Mouse (Mus musculus): Measurements from ENCODE around the gene Osbpl3. TPM values are rescaled to one million over a fixed set of nuclear protein-coding genes. Genes with fewer than 3 reads are reported as not detected.

Gene Osbpl3
- total RNA-seq, 1 experiment: 9.9 TPM

GRCm38 (mm10) chr6:50483426-50483825 is 27.4 kb upstream of the Osbpl3 start:
- Histone ChIP-seq H3K4me1 (ENCODE audit: control insufficient read depth in 2 of 2, insufficient read depth in 2 of 2, low read length in 2 of 2, poor library complexity in 1 of 2) (no peaks in the 10 kb centered on the region), H3K9me3 (ENCODE audit: control insufficient read depth, insufficient read depth, low read depth, low read length) (no peaks in the 10 kb centered on the region), H3K27ac (ENCODE audit: insufficient read depth, low read depth, low read length, poor library complexity, severe bottlenecking) (no peak overlapping the region), H3K36me3 (ENCODE audit: control insufficient read depth, insufficient read depth, low read length, poor library complexity, severe bottlenecking) (no peaks in the 10 kb centered on the region), H3K4me3 (ENCODE audit: insufficient read depth in 1 of 2, low read depth in 1 of 2, low read length in 2 of 2, poor library complexity in 1 of 2, severe bottlenecking in 1 of 2) (no peak overlapping the region), H3K9ac (ENCODE audit: insufficient read depth, low read depth, low read length, poor library complexity, severe bottlenecking) (no peak overlapping the region)
- in situ Hi-C loops (cut with MboI; ENCODE audit: low sequenced_read_pairs in 2 of 2, unreplicated experiment in 2 of 2): no loop called here
- no peak for DNase-seq (ENCODE audit: low read depth, low spot score)
- TF ChIP-seq HCFC1 (IDR thresholded peaks at IDR 0.05; ENCODE audit: borderline replicate concordance, insufficient read depth, low read length): no peak
- TF ChIP-seq ZC3H11A (IDR thresholded peaks at IDR 0.05; ENCODE audit: borderline replicate concordance, low read depth, low read length): no peak
- no peak for TF ChIP-seq CHD2 (IDR thresholded peaks at IDR 0.05; ENCODE audit: low read depth, low read length)
- no peak for TF ChIP-seq ZNF384 (IDR thresholded peaks at IDR 0.05; ENCODE audit: low read depth, low read length)
- no peak for TF ChIP-seq MAFK (IDR thresholded peaks at IDR 0.05; ENCODE audit: insufficient read depth, low read depth, low read length)

GRCm38 (mm10) chr6:50481460-50481859 is 25.5 kb upstream of the Osbpl3 start:
- Histone ChIP-seq H3K9ac (ENCODE audit: insufficient read depth, low read depth, low read length, poor library complexity, severe bottlenecking) (no peak overlapping the region), H3K4me1 (ENCODE audit: control insufficient read depth in 2 of 2, insufficient read depth in 2 of 2, low read length in 2 of 2, poor library complexity in 1 of 2) (no peaks in the 10 kb centered on the region), H3K9me3 (ENCODE audit: control insufficient read depth, insufficient read depth, low read depth, low read length) (no peaks in the 10 kb centered on the region), H3K4me3 (ENCODE audit: insufficient read depth in 1 of 2, low read depth in 1 of 2, low read length in 2 of 2, poor library complexity in 1 of 2, severe bottlenecking in 1 of 2) (no peak overlapping the region), H3K36me3 (ENCODE audit: control insufficient read depth, insufficient read depth, low read length, poor library complexity, severe bottlenecking) (no peaks in the 10 kb centered on the region), H3K27ac (ENCODE audit: insufficient read depth, low read depth, low read length, poor library complexity, severe bottlenecking) (no peak overlapping the region)
- TF ChIP-seq CHD2 (IDR thresholded peaks at IDR 0.05; ENCODE audit: low read depth, low read length) (no peak), ZNF384 (IDR thresholded peaks at IDR 0.05; ENCODE audit: low read depth, low read length) (no peak), MAFK (IDR thresholded peaks at IDR 0.05; ENCODE audit: insufficient read depth, low read depth, low read length) (no peak), HCFC1 (IDR thresholded peaks at IDR 0.05; ENCODE audit: borderline replicate concordance, insufficient read depth, low read length) (no peak), ZC3H11A (IDR thresholded peaks at IDR 0.05; ENCODE audit: borderline replicate concordance, low read depth, low read length) (no peak)
- DNase-seq (ENCODE audit: low read depth, low spot score): no peak
- in situ Hi-C loops (cut with MboI; ENCODE audit: low sequenced_read_pairs in 2 of 2, unreplicated experiment in 2 of 2): no loop called here

- no peak overlapping the region for H3K9ac ChIP-seq (ENCODE audit: insufficient read depth, low read depth, low read length, poor library complexity, severe bottlenecking)
- H3K36me3 ChIP-seq (ENCODE audit: control insufficient read depth, insufficient read depth, low read length, poor library complexity, severe bottlenecking): no peaks in the 10 kb centered on the region
- no peaks in the 10 kb centered on the region for H3K4me1 ChIP-seq (ENCODE audit: control insufficient read depth in 2 of 2, insufficient read depth in 2 of 2, low read length in 2 of 2, poor library complexity in 1 of 2)
- no peak for TF ChIP-seq MAFK (IDR thresholded peaks at IDR 0.05; ENCODE audit: insufficient read depth, low read depth, low read length)
- no peak for TF ChIP-seq CHD2 (IDR thresholded peaks at IDR 0.05; ENCODE audit: low read depth, low read length)
- no peak for TF ChIP-seq ZC3H11A (IDR thresholded peaks at IDR 0.05; ENCODE audit: borderline replicate concordance, low read depth, low read length)
- no peak for TF ChIP-seq HCFC1 (IDR thresholded peaks at IDR 0.05; ENCODE audit: borderline replicate concordance, insufficient read depth, low read length)
- no peaks in the 10 kb centered on the region for H3K9me3 ChIP-seq (ENCODE audit: control insufficient read depth, insufficient read depth, low read depth, low read length)
- no peak overlapping the region for H3K27ac ChIP-seq (ENCODE audit: insufficient read depth, low read depth, low read length, poor library complexity, severe bottlenecking)
- no peak for DNase-seq (ENCODE audit: low read depth, low spot score)
- H3K4me3 ChIP-seq (ENCODE audit: insufficient read depth in 1 of 2, low read depth in 1 of 2, low read length in 2 of 2, poor library complexity in 1 of 2, severe bottlenecking in 1 of 2): no peak overlapping the region
- in situ Hi-C loops (cut with MboI; ENCODE audit: low sequenced_read_pairs in 2 of 2, unreplicated experiment in 2 of 2): no loop called here
Observed at GRCm38 (mm10) chr6:50466451-50466850, 10.4 kb upstream of the Osbpl3 start.

GRCm38 (mm10) chr6:50464690-50465485 is 8.9 kb upstream of the Osbpl3 start:
- no peak overlapping the region for H3K4me3 ChIP-seq (ENCODE audit: insufficient read depth in 1 of 2, low read depth in 1 of 2, low read length in 2 of 2, poor library complexity in 1 of 2, severe bottlenecking in 1 of 2)
- no peaks in the 10 kb centered on the region for H3K4me1 ChIP-seq (ENCODE audit: control insufficient read depth in 2 of 2, insufficient read depth in 2 of 2, low read length in 2 of 2, poor library complexity in 1 of 2)
- TF ChIP-seq HCFC1 (IDR thresholded peaks at IDR 0.05; ENCODE audit: borderline replicate concordance, insufficient read depth, low read length) (no peak), CHD2 (IDR thresholded peaks at IDR 0.05; ENCODE audit: low read depth, low read length) (no peak), ZNF384 (IDR thresholded peaks at IDR 0.05; ENCODE audit: low read depth, low read length) (no peak), MAFK (IDR thresholded peaks at IDR 0.05; ENCODE audit: insufficient read depth, low read depth, low read length) (no peak), ZC3H11A (IDR thresholded peaks at IDR 0.05; ENCODE audit: borderline replicate concordance, low read depth, low read length) (no peak)
- H3K36me3 ChIP-seq (ENCODE audit: control insufficient read depth, insufficient read depth, low read length, poor library complexity, severe bottlenecking): no peaks in the 10 kb centered on the region
- no peak for DNase-seq (ENCODE audit: low read depth, low spot score)
- H3K9me3 ChIP-seq (ENCODE audit: control insufficient read depth, insufficient read depth, low read depth, low read length): no peaks in the 10 kb centered on the region
- H3K9ac ChIP-seq (ENCODE audit: insufficient read depth, low read depth, low read length, poor library complexity, severe bottlenecking): no peak overlapping the region
- in situ Hi-C loops (cut with MboI; ENCODE audit: low sequenced_read_pairs in 2 of 2, unreplicated experiment in 2 of 2): no loop called here
- no peak overlapping the region for H3K27ac ChIP-seq (ENCODE audit: insufficient read depth, low read depth, low read length, poor library complexity, severe bottlenecking)
